Mouse (Mus musculus): Measurements from ENCODE around the gene Gse1. TPM values are rescaled to one million over a fixed set of nuclear protein-coding genes. Genes with fewer than 3 reads are reported as not detected.

Gse1 gene
- polyA plus RNA-seq, 1 experiment: 24.0 TPM

DNA sequence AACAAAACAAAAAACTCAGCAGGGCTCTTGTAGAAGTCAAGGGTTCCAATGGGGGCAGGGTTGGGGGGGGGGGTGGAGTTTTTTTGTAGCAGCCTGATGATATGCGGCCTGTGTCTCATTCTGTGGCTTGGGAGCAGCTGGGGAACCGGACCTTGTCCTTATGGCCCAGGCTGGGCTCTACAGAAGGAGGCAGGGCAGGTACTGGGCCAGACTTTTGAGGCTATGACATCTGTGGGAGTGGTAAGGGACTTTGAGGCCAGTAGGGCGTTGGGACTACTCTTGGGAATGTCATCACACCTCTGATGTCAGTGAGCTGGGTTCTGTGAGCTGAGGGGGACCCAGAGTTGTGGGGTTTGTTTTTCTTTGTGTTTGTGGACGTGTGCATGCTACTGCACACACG, 267.2 kb downstream of the Gse1 start:
- DNase-seq (ENCODE audit: low read depth): no peak

DNA sequence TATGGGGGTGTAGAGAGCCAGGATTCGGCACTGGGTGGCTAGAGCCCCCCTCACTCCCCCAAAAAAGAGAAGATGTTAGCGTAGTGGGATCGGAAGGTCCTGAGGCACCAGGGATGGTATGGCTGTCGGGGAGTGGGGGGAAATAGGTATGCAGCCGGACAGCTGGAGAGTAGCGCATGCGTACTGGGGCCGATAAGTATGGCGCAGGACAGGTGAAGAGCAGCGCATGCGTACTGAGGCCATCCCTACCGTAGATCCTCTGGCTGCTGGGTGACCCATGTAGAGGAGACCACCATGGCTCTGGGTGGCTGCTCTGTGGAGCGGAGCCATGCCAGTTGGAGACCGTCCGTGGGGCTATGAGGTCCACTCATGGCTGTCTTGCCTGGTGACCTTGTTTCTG, 268.2 kb downstream of the Gse1 start:
- no peak for DNase-seq (ENCODE audit: low read depth)

DNA sequence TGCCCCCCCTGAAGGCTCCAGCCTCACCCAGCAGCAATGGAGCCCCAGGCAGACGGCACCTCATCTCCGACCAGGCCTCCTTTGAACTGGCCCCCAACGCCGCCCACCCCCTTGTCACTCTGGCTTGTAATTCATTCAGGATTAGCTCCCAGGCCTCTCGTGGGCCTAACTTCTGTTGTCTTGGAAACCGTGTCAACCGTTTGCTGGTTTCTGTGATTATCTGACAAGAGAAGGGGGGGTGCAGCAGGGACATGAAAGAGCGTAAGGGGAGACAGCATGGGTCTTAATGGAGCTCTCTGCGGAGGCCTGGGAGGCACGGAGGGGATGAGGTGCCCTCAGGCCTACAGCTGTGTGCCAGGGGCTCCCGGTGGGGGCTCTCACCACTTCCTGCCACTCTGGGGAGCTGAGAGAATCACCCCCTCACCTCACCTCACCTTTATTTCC, 269.3 kb downstream of the Gse1 start:
- DNase-seq (ENCODE audit: low read depth): no peak

DNA sequence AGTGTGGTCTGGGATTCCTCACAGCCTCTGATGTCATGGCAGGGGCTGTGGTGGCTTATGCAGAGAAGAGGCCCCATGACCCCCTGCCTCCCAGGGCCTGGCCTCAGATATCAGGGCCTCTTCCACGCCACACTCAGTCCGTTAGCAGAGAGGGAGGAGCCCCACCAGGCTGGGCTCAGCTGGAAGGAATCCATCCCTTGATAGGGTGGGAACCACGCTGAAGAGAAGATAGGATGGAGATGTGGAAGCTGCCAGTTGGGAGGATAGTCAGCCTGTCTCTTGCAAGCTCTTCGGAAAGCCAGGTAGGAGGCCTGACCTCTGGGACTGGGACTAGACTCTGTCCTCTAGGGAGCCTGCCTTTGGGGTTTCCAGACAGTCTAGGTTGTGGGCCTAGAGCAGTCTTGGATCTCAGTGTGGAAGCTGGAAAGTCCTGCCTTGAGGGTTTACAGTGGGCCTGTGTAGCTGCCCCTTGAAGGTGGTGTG, 270.1 kb downstream of the Gse1 start:
- no peak for DNase-seq (ENCODE audit: low read depth)

DNA sequence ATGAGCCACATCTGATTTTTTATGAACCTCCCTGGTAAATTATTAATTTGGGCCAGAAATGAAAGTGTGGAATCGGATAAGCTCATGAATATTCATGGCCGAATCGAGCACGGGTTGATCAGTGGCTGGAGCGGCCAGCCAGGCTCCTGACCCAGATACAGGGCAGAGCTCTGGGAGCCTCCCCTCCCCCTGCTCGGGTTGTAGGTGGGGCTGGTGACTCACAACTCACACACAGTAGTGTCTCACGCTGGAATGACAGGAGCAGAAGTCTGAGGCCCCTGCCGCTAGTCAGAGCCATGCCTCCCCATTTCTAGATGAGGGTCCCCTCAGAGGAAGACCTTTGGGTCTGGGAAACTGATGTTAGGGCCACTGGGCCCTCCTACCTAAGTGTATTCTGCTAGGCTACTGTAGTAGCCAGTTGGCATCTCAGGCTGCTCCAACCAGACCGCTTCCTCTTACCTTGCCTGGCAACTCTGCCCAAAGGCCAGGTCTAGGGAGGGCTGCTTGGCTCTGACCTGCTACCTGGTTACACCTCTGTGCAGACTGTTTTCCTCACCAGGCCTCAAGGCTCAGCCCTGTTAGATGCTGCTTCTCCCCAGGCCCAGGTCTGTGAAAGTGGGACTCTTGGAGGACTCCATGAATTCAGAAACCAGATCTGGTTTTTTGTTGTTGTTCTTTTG, 270.8 kb downstream of the Gse1 start:
- no peak for DNase-seq (ENCODE audit: low read depth)

DNA sequence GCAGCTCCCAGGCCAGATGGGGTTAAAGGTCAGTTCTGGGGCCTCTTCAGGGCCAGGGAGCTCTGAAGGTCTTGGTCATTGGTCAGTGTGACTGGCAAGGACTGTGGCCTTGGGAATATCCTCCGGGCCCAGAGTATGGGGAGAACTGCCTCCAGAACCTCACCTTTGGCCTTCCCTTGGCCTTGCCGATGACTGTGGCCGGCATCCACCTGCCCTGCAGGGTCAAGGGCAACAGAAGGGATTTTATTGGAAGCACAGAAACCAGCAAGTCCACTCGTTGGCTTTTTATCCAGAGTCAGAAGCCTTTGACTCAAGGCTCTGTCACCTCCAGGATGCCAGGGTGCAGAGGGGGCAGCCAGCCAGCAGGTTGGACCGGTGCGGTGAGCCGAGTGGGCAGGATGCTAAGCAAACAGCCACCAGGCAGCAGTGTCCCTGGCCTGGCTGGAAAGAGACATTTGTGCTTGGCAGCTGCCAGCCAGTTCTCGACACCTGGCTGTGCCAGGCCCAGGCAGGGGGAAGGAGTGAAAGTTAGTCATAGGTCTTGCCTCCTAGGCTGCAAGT, 272.5 kb downstream of the Gse1 start:
- DNase-seq (ENCODE audit: low read depth): peak; percentile 78

DNA sequence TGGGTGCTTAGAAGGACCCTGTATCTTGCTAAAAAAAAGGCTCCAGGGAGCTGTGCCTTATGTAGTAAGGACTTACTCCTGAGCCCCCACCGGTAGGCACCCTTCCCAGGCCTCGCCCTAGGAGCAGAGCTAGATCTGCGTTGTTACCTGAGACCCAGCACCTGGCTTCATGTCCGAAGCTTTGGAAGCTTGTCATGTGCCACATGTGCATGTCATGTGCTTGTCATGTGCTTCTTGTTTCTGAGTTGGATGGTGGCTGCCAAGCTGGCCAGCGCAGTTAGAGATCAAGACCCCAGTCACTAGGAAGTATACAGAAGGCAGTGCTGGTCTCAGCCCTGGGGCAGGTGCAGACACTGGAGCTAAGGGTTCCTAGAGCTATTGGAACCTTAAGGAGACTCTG, 273.2 kb downstream of the Gse1 start:
- DNase-seq (ENCODE audit: low read depth): no peak

DNA sequence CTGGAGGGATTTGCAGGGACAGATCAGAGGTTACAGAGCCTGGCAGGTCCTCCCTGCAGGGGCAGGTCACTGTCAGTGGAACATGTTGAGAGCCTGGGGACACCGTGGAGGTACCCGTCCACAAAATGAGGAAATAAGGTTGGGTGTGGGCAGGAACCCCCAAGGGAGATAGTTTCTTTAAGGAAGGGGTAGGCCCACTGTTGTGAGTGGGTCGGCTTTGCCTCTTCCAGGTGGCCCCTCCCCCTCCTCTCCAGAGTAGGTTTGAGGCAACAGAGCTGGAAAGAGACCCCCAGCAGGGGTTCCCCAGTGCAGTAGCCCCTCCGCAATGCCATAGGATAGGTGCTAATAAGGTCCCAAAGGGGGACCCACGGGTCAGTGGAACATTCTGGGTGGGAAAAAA, 274.2 kb downstream of the Gse1 start:
- no peak for DNase-seq (ENCODE audit: low read depth)

DNA sequence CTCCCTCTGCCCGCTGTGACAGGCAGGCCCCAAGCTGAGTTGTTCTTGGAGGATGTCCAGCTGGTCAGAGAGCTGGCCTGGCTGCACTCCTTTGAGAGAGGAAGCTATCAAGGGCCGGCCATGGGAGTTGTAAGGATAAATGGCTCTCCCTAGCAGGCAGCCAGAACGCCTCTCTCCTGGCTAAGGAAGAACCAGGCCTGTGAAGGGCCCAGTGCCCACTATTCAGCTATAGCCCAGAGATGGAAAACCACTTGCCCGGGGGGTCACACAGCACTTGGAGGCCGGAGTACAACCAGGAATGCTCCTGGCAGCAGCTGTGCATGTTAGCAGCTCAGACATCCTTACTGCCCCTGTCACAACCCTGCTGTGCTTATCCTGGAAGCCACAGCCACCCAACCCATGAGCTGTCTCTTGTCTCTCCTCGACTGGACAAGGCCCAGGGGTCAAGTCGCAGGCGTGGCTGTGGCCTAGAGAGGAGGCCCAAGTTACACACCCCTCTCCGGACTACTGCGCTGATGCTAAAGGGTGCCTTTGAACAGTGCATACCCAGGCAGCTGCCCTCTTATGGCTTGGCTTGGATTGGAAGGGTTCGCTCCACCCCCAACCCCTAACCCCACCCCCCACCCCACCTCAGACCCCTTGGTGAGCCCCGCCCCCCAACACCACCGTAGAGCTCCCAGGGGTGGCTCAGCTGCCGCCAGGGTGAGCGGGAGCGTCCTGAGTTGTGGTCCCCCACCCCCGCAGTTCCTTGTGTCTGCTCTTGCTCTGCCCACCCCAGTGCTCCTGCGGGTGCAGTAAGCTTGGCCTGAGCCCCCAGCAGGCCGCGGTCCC, 276.2 kb downstream of the Gse1 start:
- no peak for DNase-seq (ENCODE audit: low read depth)

DNA sequence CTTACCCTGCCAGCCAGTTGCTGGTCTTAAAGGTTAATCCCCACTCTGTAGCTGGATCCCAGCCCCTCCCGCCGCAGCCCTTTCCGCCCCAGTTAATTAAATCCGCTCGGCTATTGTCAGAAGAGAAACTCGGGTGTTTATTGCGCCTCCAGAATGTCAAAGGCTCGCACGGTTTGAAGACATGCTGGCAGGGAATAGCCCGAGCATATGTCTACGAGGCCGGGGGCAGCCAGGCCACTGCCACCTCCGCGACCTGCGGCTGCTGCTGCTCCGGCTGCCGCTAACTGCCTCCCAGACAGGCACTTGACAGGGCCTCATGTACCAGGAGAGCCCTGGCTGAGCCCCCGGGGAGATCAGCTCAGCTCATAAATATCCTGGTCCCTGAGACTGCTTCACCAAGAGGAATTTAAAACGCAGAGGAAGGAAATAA, 276.8 kb downstream of the Gse1 start:
- DNase-seq (ENCODE audit: low read depth): no peak

DNA sequence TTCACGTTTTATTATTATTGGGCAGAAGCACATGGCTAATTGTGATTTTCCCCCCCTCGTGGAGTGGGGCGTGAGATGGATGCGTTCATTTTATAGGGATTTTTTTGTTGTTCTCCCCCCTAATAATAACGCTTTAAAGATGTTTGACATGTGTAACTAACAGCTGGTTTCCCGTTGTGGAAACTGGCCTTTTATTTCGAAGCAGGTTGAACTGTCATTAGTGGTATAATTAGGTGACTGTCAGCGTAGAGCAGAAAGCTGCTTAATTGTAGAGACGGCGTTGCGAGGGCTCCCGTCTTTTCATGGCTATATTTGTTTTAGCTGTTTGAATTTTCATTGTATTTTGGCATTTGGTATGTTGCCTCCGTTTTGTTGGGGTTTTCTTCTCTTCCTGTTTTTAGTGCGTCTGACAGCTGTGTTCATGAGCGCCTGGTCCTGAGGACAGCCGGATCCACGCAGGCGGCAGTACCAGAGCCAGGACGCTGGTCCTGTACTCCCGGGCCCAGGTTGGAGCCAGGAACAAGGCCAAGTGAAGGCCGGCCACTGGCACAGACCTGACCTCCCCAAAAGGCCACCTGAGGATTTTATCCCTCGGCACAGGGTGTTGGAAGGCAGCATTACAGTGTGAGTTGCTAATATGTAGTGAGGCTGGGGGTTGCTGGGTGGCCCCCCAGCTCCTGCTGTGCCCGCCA, 277.5 kb downstream of the Gse1 start:
- DNase-seq (ENCODE audit: low read depth): no peak

DNA sequence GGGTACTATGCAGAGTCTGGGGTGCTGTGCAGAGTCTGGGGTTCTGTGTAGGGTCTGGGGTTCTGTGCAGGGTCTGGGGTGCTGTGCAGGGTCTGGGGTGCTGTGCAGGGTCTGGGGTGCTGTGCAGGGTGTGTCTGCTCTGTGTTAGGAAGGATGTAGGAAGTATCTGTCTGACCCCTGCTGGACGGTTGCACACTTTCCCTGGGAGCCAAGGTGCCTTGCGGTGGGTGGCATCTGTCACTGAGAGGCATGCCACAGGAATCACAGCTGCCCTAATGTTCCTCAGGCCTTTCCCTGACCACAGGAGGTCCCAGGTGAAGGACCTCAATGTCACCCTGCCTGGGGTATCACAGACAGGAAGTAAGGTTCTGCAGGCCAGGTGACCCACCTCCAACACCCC, 278.3 kb downstream of the Gse1 start:
- no peak for DNase-seq (ENCODE audit: low read depth)

DNA sequence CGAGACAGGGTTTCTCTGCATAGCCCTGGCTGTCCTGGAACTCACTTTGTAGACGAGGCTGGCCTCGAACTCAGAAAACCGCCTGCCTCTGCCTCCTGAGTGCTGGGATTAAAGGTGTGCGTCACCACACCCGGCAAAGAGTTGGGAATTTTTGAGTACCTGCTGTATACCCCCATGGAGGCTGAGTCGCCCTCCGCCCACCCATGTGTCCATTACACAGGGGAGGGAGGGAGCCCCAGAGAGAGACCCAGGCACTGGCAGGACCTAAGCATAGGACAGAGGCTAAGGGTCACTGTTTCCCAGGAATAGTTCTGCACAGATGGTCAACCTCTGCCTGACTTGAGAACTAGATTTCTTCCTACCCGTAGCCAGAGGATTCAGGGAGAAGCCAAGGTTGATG, 279.0 kb downstream of the Gse1 start:
- no peak for DNase-seq (ENCODE audit: low read depth)

DNA sequence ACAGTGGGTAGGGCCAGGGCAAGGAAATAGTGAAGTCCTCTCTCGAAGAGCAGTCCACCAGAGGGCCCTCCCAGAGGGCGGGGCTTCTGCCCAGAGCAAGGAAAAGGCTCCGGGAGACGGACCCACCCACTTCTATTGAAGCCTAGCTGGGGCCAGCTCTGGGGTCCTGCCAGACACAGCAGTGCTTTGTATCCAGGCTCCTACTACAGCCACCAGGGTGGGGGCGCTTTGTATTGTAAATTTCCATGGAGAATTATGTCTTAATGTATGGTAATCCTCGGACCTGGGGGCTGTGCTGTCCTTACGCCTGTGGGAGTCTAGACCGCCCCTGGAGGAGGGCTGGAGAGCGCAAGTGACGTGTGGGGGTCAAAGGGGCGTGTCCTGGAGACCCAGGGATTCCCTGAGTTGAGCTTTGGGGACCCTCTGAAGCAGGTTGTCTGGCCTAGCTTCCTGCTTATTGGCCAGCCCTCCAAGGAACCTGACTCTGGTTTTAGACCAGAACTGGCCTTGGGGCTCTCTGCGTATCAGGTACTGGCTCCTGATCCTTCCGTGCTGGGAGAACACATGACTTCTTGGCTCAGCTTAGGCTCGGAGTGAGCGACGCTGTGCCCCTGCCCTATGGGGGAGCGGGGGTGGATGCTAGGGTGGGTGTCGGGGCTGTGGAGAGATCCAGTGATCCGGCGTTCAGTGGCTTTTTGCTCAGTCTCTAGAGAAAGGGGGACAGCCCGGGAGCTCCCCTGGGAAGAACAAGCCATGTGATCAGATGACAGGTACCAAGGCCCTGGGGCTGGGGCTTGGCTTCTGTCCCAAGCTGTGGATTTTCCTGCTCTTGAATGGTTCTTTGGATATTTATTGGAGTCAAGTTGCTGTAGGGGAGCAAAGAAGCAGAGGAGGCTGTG, 281.1 kb downstream of the Gse1 start:
- DNase-seq (ENCODE audit: low read depth): no peak

DNA sequence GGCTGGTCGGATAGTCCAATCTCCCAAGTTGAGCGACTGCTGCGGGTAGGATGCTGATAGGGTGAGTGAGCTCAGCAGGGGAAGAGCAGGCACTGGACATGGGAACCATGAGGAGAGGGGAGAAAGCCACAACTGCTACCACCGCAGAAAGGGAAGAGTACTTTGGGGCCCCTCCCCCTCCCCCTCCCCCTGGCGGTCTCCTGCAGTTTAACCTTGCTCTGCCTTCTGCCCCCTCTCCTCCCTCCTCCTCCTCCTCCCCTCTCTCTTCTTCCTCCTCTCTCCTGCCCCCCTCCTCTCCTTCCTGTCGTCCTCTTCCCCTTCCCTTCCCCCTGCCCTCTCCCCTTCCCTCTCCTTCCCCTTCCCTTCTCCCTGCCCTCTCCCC, 281.8 kb downstream of the Gse1 start:
- no peak for DNase-seq (ENCODE audit: low read depth)

DNA sequence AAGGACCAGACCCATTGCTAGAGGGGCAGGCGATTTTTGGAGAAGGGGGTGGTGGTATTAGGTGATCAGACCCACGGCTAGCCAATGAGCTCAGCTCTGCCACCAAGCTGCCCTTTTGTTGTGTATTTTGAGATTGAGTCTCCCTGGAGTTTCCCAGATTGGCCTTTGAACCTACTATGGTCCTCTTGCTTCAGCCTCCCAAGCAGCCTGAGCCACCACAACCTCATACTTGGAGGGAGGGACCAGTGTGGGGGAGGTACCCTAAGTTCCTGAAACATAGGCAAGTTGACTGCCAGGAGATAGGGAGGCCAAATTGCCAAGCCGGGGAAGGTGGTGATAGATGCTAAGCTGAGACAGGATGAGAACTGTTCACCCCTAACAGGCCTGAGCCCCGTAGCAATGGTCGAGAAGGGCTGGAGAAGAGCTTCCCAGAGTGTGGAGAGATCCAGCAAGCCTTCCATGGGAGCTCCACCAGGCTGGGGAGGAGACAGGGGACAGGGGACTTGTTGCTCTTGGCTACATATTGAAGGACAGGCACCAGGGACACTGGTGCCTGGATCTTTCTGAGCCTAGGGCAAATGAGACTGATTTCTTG, 282.7 kb downstream of the Gse1 start:
- DNase-seq (ENCODE audit: low read depth): no peak

DNA sequence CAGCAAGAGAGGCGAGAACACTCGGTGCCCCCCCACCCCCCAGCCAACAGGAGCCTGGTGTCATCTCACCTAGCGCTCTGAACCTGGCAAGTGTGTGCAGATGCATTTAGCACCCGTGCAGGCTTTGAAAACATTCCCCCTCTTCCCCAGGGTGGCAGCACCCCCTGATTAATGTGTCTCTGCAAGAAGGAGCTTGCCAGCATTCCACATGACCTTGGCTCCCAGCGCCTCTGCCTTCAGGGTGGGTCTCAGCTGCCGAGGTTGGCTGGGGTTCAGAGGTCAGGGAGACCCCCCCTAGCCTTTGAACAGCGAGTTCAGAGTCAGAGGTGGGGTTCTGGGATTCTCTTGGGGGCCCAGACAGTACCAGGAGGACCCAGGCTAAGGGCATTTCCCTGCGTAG, 283.5 kb downstream of the Gse1 start:
- DNase-seq (ENCODE audit: low read depth): no peak

DNA sequence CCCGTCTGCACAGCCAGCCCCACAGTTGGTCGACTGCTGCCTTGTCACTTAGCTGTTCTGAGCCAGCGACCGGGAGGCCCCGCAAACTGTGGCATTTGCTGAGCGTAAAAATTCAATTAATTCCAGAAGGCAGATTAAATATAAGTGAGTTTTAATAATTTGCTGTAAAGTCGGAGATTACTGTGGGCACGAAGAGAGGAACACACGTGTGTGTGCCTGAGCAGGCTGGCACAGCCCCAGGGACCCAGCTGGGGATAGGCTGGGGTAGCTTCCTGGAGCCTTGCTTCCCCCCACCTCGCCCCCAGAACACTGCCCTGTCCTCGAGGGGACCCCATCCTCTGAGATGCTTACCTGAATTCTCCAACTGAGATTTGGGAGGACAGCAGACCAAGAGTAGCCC, 284.1 kb downstream of the Gse1 start:
- DNase-seq (ENCODE audit: low read depth): no peak

DNA sequence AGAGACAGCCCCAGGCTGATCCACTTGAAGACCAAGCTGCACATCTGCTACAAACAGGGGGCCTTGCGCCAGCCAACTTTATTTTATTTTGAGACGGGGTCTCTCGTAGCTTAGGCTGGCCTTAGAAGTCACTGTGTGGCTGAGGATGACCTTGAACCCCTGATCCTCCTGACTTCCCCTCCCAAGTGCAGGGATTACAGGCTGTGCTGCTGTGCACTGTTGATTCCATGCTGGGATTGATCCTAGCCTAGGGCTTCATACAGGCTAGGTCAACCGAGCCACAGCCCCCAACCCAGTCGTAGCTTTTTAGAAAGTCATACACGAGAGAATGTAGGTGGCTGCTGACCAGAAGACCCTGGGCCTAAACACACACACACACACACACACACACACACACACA, 284.9 kb downstream of the Gse1 start:
- DNase-seq (ENCODE audit: low read depth): no peak

DNA sequence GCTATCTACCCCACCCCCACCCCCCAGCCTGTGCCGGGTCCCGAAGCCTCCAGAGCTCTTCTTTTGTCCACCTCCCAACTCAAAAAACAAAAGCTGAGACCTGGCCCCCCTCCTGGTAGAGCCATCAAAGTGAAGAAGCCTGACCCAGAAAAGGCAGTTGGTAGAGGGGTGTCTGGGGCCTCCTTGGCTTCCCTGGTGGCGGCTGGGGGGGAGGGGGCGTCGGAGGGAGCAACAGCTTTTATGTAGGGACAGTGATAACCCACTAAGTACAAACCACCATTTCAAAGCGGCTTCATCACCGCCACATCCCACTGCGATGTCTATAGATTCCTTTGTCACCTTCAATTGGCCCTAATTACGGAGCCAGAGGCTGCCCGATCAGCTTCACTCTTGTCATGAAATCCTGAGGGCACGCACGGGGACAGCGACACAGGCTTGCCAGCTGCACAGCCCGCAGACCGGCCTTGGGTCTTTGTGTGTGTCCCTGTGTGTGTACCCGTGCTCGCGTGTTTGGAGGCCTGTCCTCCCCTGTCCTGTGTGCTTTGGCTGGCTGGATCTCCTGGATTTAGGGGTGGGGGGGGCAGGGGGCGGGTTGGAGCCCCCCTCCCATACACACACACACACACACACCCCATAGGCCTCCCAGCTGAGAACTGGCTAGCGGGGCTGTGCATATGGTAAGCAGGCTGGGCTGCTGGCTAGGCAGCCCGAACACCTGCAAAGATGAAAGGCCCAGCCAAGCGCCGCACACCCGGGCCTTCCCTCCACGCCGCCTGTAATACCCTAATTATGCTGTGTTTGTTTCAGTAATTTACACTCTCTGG, 285.6 kb downstream of the Gse1 start:
- DNase-seq (ENCODE audit: low read depth): no peak
